Mouse (Mus musculus) megakaryocyte, embryonic 14.5 days (primary cell): ENCODE results near the gene Trappc13.

Source experiments
- FLI1 ChIP-seq: IDR thresholded peaks from 2 replicates; pipeline ENCODE4 v1.6.1; 2012; ENCODE audit warnings: low read length, inconsistent platforms, mixed read lengths
- GATA1 ChIP-seq: IDR thresholded peaks from 3 replicates; pipeline ENCODE4 v1.6.1; 2012; ENCODE audit warnings: mixed read lengths, low read length, inconsistent platforms, borderline replicate concordance

- TF ChIP-seq GATA1 (no peak), FLI1 (no peak)
Measured at GRCm38 (mm10) chr13:104110526-104110925, 67.7 kb downstream of the Trappc13 start.
